Mouse (Mus musculus) G1E-ER4 (cell line): ENCODE data around the gene Cerk. TPM values are rescaled to one million over a fixed set of nuclear protein-coding genes. Genes with fewer than 3 reads are reported as not detected.

Source experiments
- GATA1 ChIP-seq: IDR thresholded peaks from one replicate; pipeline ENCODE4 v1.8.0; 2012; ENCODE audit warnings: low read length, inconsistent platforms
- polyA plus RNA-seq: library from polyadenylated mRNA; stranded (reverse); fragments of >175 nt; gene quantifications from 2 replicates; pipeline ENCODE4 v1.2.3, GENCODE M21; 2012

Gene Cerk
- polyA plus RNA-seq = not detected in 2 replicates

GRCm38 (mm10) chr15:86185689-86186569, at the start of gene Cerk:
Cerk (minus strand) TSS chr15:86186141.
- TF ChIP-seq GATA1 = no peak

GRCm38 (mm10) chr15:86234517-86235441, 48.8 kb upstream of the Cerk start:
- TF ChIP-seq GATA1 = no peak

GRCm38 (mm10) chr15:86234001-86234400, 48.1 kb upstream of the Cerk start:
- TF ChIP-seq GATA1 = no peak

- TF ChIP-seq GATA1 = no peak
These were observed 46.0 kb upstream of the Cerk start for GRCm38 (mm10) chr15:86231831-86232512.

DNA sequence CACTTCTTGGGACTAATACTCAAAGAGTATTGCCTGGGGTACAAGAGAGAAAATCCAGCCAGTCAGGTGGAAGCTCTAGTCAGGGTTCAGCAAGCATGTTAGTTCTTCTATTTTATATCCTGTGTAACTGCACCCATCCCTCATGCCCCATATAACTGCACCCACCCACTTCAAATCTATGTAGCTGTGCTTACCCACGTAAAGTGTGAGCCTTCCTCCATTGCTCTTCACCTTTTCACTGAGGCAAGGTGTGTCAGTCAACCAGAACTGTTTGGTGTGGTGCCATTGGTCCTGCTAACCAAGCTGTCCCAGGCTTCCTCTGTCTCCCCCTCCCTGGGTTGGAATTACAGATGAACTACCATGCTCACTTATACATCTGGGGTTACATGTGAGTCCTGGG, 45.2 kb upstream of the Cerk start:
- no peak for TF ChIP-seq GATA1

DNA sequence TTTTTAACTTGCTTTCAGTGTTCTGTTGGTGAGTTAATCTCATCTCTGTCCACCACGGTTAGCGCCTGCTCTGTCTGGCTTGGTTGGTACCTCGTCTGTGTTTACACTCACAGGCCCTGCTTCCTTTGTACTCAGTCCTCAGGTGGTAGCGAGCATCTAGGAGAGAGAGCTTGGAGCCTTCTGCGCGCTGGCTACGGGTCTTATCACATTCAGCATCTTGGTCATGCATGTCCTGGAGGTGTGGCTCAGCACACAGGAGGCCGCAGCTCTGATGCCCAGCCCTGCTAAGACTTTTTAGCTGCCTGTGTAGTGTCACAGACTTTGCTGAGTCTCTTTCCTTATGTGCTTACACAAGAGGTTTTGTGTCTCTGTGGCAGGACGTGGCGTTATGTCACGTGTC, 43.7 kb upstream of the Cerk start:
- no peak for TF ChIP-seq GATA1

GRCm38 (mm10) chr15:86229088-86229487, 43.1 kb upstream of the Cerk start:
- no peak for TF ChIP-seq GATA1

DNA sequence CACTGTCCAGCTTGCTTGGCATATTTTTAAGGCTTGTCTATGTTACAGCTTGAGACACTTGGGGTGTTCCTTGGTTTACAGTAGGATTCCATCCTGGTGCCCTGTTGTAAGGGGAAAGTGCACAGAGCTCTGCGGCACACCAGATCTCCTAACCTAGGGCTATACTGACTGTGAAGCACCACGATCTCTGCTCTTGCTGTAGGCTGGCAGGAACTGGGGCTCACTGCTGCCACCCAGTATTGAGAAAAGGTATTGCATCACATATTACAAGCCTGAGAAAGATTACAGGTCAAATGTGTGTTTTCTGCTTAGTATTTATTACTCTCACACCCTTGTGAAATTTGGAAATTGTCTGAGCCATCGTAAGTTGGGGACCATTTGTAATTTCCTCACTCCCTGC, 42.2 kb upstream of the Cerk start:
- no peak for TF ChIP-seq GATA1

- no peak for TF ChIP-seq GATA1
These were observed 41.0 kb upstream of the Cerk start for GRCm38 (mm10) chr15:86226968-86227367.

DNA sequence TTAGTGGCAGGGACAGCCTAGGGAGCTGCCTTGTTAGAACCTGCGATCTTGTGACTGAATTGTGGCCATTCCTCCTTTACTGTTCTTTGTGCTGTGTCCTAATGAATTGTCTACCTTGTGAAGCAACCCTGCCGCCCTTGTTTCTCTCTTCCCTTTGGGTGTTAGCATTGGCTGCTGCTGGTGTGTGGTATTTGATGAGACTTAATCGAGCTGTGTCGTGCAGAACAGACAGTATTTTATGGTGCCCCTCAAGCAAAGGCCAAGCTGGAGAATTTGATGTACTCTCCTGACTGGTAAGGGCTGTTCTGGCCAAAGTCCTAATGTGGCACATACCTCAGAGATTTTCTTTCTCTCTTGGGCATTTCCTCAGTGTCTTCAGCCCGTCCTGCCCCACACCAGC, 40.3 kb upstream of the Cerk start:
- no peak for TF ChIP-seq GATA1

DNA sequence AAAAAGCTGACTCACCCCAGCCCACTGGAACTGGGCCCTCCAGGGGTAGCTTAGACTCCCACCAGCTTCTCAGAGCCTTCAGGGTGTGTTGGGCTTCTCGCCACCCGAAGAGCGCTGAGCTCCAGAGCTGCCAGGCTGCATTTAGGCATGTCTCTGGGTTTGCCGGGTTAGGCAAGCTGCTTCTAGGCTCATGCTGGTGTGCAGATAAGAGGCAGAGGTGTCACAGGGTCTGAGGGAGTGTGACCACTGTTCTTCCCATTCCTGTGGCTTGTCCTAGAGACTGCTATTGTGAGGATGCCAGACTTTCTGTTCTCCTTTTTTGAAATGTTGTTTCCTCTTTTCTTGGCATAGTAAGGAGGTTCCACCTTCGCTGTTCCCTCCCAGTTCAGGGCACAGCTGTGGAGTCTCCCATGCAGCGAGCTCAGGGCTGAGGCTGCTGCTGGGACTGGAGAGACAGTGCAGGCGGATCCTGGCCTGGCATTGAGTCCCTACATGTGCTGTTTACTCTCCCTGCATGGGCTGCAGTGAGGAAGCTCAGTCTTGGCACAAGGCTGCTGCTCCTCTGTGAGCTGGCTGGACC, 39.1 kb upstream of the Cerk start:
- no peak for TF ChIP-seq GATA1

DNA sequence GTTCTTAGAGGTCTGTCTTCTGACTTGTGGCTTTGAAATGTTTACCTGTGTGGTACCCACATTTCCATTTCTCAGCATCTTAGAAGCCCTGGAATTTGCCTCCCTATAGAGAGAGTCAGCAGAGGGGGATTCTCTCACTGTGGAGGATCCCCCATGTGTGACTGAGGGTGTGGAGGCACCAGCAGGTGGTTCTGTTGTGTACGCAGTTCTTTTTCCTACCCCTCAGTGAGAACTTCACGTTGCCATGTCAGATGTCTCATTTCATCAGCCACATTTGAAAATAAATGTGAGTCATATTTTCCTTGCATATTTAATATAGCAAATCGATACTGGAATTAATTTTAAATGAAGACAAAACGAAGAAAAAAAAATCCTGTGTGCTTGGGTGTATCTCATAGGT, 35.4 kb upstream of the Cerk start:
- TF ChIP-seq GATA1 = no peak

- TF ChIP-seq GATA1 = no peak
These were observed 34.8 kb upstream of the Cerk start for GRCm38 (mm10) chr15:86220715-86221114.

DNA sequence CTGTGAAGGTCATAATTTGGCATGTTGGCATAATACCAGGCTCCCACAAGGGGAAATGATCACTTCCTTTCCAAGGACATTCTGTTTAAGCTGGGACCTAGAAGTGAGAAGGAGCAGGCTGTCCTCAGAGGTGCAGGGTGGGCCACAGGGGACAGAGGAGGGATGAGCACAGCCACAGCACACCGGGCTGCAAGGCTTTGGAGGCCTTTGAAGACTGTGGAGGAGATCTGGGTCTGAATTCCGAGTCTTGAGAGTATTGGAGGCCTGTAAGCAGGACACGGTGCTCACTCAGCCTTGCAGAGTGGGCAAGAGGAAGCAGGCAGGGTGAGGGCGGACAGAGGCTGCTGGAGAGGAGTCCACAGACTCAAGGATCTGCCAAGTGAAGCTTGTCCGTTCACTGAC, 34.3 kb upstream of the Cerk start:
- TF ChIP-seq GATA1 = no peak

DNA sequence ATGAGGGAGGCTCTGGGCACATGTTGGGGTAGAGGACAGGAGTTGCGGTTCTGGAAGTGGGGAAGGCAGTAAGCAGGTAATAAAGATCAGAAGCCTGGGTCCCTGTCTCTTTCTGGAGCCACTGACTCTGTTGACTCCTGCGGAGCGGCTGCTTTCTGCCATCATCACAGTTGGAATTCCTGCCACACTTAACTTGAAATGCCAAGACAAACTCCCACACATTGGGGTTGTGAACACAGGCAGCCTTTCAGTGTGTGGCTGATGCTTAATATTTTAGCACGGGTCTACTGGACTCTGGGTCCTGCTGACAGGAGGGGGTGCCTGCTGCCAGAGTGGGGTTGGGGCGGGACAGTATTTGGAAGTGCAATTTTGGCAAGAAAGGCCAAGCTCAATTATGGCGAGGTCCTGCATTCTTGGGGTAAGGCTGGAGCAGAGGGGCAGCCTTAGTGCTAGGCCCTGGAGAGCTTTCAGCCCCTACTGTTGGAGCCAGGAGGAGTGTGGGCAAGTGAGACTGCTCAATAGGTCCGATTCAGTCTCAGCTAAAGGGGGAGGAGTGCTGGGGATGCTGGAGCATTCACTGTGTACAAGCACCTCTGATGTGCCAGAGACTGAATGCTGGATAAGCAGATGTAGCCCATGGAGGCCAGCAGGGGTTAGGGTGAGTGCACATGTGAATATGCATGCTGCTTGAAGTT, 33.7 kb upstream of the Cerk start:
- no peak for TF ChIP-seq GATA1
